Mouse (Mus musculus): ENCODE measurements around the gene Ppm1a.

- peak; percentile 46 for TF ChIP-seq CTCF (conservative IDR thresholded peaks at IDR 0.05; ENCODE audit: low read length)
- TF ChIP-seq NANOG (IDR thresholded peaks at IDR 0.05; ENCODE audit: borderline replicate concordance, low read length) = no peak
- TF ChIP-seq POU5F1 (IDR thresholded peaks at IDR 0.05; ENCODE audit: borderline replicate concordance, low read length) = no peak
Observed at GRCm38 (mm10) chr12:72771153-72771552, 13.9 kb downstream of the Ppm1a start.

Data from E14TG2a.4 (cell line).